Mouse (Mus musculus): ENCODE measurements around the gene Rgs3. TPM values are rescaled to one million over a fixed set of nuclear protein-coding genes. Genes with fewer than 3 reads are reported as not detected.

Gene Rgs3
- polyA plus RNA-seq, 1 experiment from 2014 or later: 42.0 TPM

DNA sequence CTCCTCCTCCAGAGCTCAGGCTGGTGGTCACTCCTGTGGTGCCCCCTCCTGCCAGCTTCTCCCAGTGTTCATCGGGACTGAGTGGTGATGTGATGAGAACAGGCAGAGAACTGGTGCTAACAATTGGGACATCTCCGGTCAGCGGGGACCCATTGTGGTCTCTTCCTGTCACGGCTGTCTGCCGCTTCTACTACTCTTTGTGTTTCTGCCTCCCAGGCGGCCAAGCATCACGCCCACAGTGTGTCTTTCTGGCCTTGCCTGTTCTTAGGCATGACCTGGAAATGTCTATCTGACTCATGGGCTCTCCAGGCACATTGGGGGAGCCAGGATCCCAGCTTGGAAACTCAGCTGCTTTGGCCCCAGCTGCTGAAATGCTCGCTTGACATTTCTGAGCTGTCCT is 83.8 kb downstream of the Rgs3 start:
- H3K27ac ChIP-seq (ENCODE audit: low read depth, low read length): no peak overlapping the region
- WGBS: 83% methylated on average over 8 of the region's 8 CpGs
- ATAC-seq (ENCODE audit: low FRiP score, low TSS enrichment): no peak

DNA sequence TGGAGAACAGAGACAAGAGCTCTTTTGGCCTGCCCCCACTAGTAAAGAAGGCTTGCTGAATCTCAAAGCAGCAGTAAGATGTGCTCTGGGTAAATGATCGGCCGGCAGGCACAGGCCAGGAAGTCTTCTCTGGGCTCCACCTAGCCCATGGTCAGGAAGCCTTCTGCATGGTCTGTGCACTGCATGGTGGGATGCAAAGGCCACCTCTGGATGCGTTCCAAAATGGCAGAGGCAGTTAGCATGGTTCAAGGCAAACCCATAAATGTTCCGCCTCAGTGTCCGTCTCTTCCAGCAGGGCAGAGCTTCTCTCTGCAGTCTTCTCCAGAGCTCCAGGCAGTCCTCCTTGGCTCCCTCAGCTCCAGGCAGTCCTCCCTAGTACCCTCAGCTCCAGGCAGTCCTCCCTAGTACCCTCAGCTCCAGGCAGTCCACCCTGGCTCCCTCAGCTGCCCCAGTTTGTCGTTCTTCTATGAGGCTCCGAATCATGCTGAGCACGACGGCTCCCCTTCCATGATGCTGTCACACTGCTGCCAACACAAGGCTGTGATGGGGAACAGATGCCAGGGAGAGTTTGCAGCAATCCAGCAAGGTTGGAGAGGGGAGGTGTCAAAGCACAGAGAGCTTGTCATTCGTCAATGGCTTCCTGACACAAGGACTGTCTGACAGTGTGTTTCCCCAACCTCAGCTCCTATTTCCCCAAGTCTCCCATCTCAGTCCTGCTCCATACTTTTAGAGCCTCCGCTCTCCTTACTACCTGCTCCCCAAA is 84.6 kb downstream of the Rgs3 start:
- H3K27me3 ChIP-seq (ENCODE audit: control insufficient read depth, insufficient read depth, low read length): no peaks in the 10 kb centered on the region; the same call in 1 of the 2 replicates
- no peak overlapping the region for H3K4me2 ChIP-seq (replicated peaks; ENCODE audit: low read depth, low read length)
- WGBS: 63% methylated on average over 11 of the region's 11 CpGs
- H3K4me1 ChIP-seq (ENCODE audit: control insufficient read depth, insufficient read depth, low read length): peaks cover 19% of the 10 kb centered on the region
- H3K27ac ChIP-seq (ENCODE audit: low read depth, low read length): no peak overlapping the region
- no peaks in the 10 kb centered on the region for H3K9me3 ChIP-seq (ENCODE audit: control insufficient read depth, low read length)
- ATAC-seq (ENCODE audit: low FRiP score, low TSS enrichment): peak; percentile 29; the same call in 1 of the 2 replicates
- H3K36me3 ChIP-seq (ENCODE audit: control insufficient read depth, insufficient read depth, low read length): peaks cover 11% of the 10 kb centered on the region; the same call in 1 of the 2 replicates
- H3K4me3 ChIP-seq (ENCODE audit: low read length): no peak overlapping the region
- H3K9ac ChIP-seq (ENCODE audit: low read depth, low read length): no peak overlapping the region

More for the DNA sequence above, 83.8 kb downstream of the Rgs3 start:
- Histone ChIP-seq H3K36me3 (ENCODE audit: control insufficient read depth, insufficient read depth, low read length) (peaks cover 11% of the 10 kb centered on the region; the same call in 1 of the 2 replicates), H3K4me3 (ENCODE audit: low read length) (no peak overlapping the region), H3K4me1 (ENCODE audit: control insufficient read depth, insufficient read depth, low read length) (peaks cover 19% of the 10 kb centered on the region), H3K27me3 (ENCODE audit: control insufficient read depth, insufficient read depth, low read length) (no peaks in the 10 kb centered on the region; the same call in 1 of the 2 replicates), H3K9ac (ENCODE audit: low read depth, low read length) (no peak overlapping the region), H3K4me2 (replicated peaks; ENCODE audit: low read depth, low read length) (no peak overlapping the region), H3K9me3 (ENCODE audit: control insufficient read depth, low read length) (no peaks in the 10 kb centered on the region)

DNA sequence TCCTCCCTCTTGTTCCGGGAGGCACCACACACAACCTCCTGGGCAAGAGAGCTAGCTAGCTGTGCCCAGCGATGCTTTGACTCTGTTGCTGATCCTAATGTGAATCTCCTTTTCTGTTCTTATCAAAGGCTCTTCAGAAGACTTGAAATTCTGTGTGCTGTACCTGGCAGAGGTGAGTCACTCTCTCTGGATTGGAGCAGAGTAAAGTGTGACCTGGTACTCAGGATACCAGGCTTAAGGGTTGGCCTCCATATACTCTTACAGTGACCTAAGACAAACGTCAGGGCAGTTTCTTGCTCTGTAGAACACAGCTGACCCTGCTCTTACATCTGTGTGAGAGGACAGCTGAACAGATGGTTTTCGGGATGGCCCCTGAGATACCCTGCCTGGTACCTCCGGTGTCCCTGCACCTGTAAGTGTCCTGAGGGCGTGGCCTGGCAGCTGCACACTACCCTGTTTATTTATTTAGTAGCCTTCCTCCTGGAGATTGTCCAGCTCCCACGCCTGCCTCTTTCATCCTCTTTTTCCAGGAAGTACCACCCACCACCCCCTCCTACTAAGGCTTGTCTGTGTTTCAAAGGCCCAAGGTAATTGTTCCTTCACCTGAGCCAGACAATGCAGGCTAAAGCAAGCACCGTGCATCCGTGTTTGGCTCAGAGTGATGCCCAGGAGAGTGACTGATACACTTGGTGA is 87.1 kb downstream of the Rgs3 start:
- peaks cover 12% of the 10 kb centered on the region for H3K4me1 ChIP-seq (ENCODE audit: control insufficient read depth, insufficient read depth, low read length)
- 0 out of 2 replicates have a peak, but pooled peaks have one; percentile 15 for ATAC-seq (ENCODE audit: low FRiP score, low TSS enrichment)

DNA sequence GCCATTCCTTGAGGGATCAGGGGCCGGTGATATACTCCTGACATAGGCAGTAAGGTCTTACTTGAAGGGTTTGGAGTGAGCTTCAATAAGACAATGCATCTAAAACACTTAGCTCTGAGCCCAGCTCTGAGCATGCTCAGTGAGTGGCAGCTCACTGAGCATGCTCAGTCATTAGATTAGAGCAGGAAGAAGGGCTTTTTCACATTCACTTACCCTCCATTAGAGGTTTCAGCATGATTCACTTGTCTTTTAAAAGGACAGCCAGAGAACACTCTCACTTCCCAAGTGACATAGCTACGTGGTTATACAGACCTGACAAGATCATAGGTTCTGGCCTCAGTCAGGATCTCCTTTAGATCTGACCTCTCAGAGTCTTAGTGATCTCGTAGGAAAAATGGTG is 89.2 kb downstream of the Rgs3 start:
- peaks cover 11% of the 10 kb centered on the region; the same call in 1 of the 2 replicates for H3K4me1 ChIP-seq (ENCODE audit: control insufficient read depth, insufficient read depth, low read length)
- ATAC-seq (ENCODE audit: low FRiP score, low TSS enrichment): no peak
- no peak overlapping the region for H3K4me2 ChIP-seq (replicated peaks; ENCODE audit: low read depth, low read length)
- H3K9ac ChIP-seq (ENCODE audit: low read depth, low read length): no peak overlapping the region
- no peak overlapping the region for H3K4me3 ChIP-seq (ENCODE audit: low read length)
- H3K27ac ChIP-seq (ENCODE audit: low read depth, low read length): no peak overlapping the region
- H3K27me3 ChIP-seq (ENCODE audit: control insufficient read depth, insufficient read depth, low read length): no peaks in the 10 kb centered on the region; the same call in 1 of the 2 replicates
- H3K36me3 ChIP-seq (ENCODE audit: control insufficient read depth, insufficient read depth, low read length): peaks cover 9% of the 10 kb centered on the region; the same call in 1 of the 2 replicates
- no peaks in the 10 kb centered on the region for H3K9me3 ChIP-seq (ENCODE audit: control insufficient read depth, low read length)
- 93% methylated on average over 3 of the region's 3 CpGs for WGBS

More for the DNA sequence above, 87.1 kb downstream of the Rgs3 start:
- Histone ChIP-seq H3K27ac (ENCODE audit: low read depth, low read length) (no peak overlapping the region), H3K4me3 (ENCODE audit: low read length) (no peak overlapping the region), H3K36me3 (ENCODE audit: control insufficient read depth, insufficient read depth, low read length) (peaks cover 11% of the 10 kb centered on the region; the same call in 1 of the 2 replicates), H3K4me2 (replicated peaks; ENCODE audit: low read depth, low read length) (no peak overlapping the region), H3K9me3 (ENCODE audit: control insufficient read depth, low read length) (no peaks in the 10 kb centered on the region), H3K27me3 (ENCODE audit: control insufficient read depth, insufficient read depth, low read length) (no peaks in the 10 kb centered on the region; the same call in 1 of the 2 replicates), H3K9ac (ENCODE audit: low read depth, low read length) (no peak overlapping the region)
- WGBS: 46% methylated on average over 9 of the region's 9 CpGs

DNA sequence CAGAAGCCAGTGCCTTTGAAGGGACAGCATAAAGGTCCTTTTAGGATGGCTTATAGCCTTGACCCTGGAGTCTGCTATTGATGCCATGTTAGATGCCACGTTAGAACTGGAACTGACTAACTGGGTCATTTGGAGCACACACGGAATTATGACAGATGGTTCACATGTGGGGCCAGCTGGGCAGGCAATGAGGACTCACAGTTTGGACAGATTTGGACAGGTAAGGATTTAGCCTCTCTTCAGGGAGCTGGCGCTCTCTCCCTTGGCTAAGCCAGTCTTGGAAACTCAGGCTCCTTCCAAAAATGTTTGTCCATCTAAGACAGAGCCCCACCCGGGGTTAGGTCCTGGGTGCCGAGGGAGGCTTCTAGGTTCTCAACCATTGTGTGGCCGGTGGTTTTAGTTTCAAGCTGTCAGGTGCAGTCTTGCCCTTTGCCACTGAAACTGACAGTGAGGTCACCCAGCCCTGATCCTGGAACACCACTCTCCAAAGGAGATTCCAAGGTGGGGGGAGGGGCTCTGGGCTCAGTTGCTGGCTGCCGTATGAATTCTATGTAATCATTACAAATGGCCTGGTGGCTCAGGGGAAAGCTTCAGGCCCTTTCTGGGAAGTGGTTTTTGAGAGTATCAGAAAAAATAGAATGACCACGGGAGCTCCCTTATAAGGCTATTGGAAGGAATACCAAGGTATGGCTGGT is 90.0 kb downstream of the Rgs3 start:
- Histone ChIP-seq H3K4me1 (ENCODE audit: control insufficient read depth, insufficient read depth, low read length) (peaks cover 11% of the 10 kb centered on the region; the same call in 1 of the 2 replicates), H3K4me3 (ENCODE audit: low read length) (no peak overlapping the region), H3K4me2 (replicated peaks; ENCODE audit: low read depth, low read length) (no peak overlapping the region), H3K9ac (ENCODE audit: low read depth, low read length) (no peak overlapping the region), H3K36me3 (ENCODE audit: control insufficient read depth, insufficient read depth, low read length) (peaks cover 9% of the 10 kb centered on the region; the same call in 1 of the 2 replicates), H3K27me3 (ENCODE audit: control insufficient read depth, insufficient read depth, low read length) (no peaks in the 10 kb centered on the region; the same call in 1 of the 2 replicates), H3K9me3 (ENCODE audit: control insufficient read depth, low read length) (no peaks in the 10 kb centered on the region), H3K27ac (ENCODE audit: low read depth, low read length) (no peak overlapping the region)
- no peak for ATAC-seq (ENCODE audit: low FRiP score, low TSS enrichment)
- 65% methylated on average over 8 of the region's 8 CpGs for WGBS

DNA sequence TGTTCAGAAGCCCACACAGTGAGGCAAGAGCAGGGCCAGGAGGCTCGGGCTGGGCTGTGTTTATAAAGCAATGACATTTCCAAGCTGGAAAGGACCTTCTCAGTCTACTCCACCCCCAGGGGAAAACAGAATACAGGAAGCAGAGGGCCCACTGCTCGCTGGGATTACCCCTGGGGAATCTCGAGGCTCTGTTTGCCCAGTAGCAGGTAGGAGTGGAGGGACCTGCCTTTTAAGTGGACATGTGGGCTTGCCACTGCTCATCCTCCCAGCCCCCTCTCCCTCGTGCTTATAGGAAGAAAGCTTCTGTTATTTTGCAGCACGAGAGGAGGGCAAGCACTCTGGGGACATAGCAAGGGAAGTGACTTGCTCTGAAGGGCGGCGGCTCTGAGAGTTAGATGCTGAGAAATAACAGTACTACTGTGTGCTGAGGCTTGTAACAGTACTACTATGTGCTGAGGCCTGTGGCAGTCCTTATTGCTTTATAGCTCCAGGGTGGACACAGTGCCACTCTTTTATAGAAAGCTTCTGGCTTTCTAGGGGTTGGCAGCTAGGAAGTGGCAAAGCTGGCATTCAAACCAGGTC is 91.6 kb downstream of the Rgs3 start:
- no peak overlapping the region for H3K9ac ChIP-seq (ENCODE audit: low read depth, low read length)
- H3K4me1 ChIP-seq (ENCODE audit: control insufficient read depth, insufficient read depth, low read length): peaks cover 9% of the 10 kb centered on the region; the same call in 1 of the 2 replicates
- H3K4me2 ChIP-seq (replicated peaks; ENCODE audit: low read depth, low read length): no peak overlapping the region
- ATAC-seq (ENCODE audit: low FRiP score, low TSS enrichment): no peak
- H3K27me3 ChIP-seq (ENCODE audit: control insufficient read depth, insufficient read depth, low read length): no peaks in the 10 kb centered on the region
- peaks cover 4% of the 10 kb centered on the region; the same call in 1 of the 2 replicates for H3K36me3 ChIP-seq (ENCODE audit: control insufficient read depth, insufficient read depth, low read length)
- H3K9me3 ChIP-seq (ENCODE audit: control insufficient read depth, low read length): no peaks in the 10 kb centered on the region
- H3K27ac ChIP-seq (ENCODE audit: low read depth, low read length): no peak overlapping the region
- H3K4me3 ChIP-seq (ENCODE audit: low read length): no peak overlapping the region
- 49% methylated on average over 7 of the region's 7 CpGs for WGBS

DNA sequence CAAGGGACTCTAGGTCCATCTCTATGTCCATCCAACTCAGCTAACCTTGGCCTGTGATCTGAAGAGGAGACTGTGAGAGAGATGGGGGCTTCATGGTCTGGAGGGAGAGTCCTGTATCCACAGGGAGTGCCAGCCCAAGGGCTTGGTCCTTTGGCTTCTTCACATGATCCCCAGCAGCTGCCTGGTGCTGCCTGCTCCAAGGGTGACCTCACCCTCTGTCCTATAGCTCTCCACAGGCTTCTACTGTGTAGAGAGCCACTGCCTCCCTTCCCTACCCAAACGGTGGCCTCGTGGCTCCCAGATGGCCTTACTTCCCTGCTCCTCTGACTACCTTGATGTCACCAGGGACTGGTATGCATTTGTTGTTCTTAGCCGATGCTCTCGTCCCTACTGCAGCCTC is 92.6 kb downstream of the Rgs3 start:
- no peak for ATAC-seq (ENCODE audit: low FRiP score, low TSS enrichment)
- no peaks in the 10 kb centered on the region for H3K9me3 ChIP-seq (ENCODE audit: control insufficient read depth, low read length)
- peaks cover 1% of the 10 kb centered on the region; the same call in 1 of the 2 replicates for H3K36me3 ChIP-seq (ENCODE audit: control insufficient read depth, insufficient read depth, low read length)
- no peaks in the 10 kb centered on the region for H3K27me3 ChIP-seq (ENCODE audit: control insufficient read depth, insufficient read depth, low read length)
- no peak overlapping the region for H3K4me2 ChIP-seq (replicated peaks; ENCODE audit: low read depth, low read length)
- H3K4me1 ChIP-seq (ENCODE audit: control insufficient read depth, insufficient read depth, low read length): 0 out of 2 replicates have a peak, but pooled peaks cover 5% of the 10 kb centered on the region
- H3K27ac ChIP-seq (ENCODE audit: low read depth, low read length): no peak overlapping the region
- WGBS: 48% methylated on average over 4 of the region's 4 CpGs
- no peak overlapping the region for H3K4me3 ChIP-seq (ENCODE audit: low read length)
- no peak overlapping the region for H3K9ac ChIP-seq (ENCODE audit: low read depth, low read length)

DNA sequence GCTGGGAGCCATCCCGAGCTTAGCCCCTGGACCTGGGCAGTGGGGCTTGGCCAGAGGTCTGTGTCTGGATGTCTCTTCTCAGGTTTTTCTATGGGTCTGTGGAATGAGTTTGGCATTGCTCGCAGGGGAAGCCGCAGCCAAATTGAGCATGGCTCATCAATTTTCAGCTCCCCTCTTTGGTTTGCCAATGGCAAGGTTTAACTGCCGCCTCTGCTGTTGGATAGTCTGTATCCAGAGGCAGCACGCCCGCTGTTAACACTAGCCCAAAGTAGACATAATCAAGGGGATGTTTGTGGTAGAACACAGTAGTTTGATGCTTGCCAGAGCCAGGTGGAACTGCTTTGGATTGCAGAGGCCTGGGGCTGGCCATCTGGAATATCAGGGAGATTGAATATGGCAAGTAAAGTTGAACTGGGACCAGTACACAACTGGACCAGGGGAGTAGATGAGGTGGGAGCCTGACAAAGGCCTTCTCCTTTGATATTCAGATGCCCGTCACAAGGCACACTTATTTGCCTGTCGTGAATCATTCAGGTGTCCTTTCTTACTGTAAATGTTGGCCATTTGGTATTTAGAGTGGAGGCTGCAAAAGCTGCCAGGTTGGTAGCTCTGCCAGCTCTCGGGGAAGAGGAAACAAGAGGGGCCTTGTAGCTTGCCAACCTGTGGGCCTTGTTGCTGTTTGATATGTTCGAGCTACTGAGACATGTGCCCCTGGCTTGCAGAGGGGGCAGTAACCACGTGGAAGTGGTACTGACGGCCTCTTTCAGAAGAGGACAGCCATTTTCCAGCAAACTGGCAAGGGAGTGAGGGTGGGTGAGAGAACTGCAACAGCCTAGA is 93.5 kb downstream of the Rgs3 start:
- Histone ChIP-seq H3K9ac (ENCODE audit: low read depth, low read length) (no peak overlapping the region), H3K4me2 (replicated peaks; ENCODE audit: low read depth, low read length) (no peak overlapping the region), H3K9me3 (ENCODE audit: control insufficient read depth, low read length) (no peaks in the 10 kb centered on the region), H3K4me3 (ENCODE audit: low read length) (no peak overlapping the region), H3K27ac (ENCODE audit: low read depth, low read length) (no peak overlapping the region), H3K27me3 (ENCODE audit: control insufficient read depth, insufficient read depth, low read length) (no peaks in the 10 kb centered on the region), H3K36me3 (ENCODE audit: control insufficient read depth, insufficient read depth, low read length) (peaks cover 8% of the 10 kb centered on the region; the same call in 1 of the 2 replicates), H3K4me1 (ENCODE audit: control insufficient read depth, insufficient read depth, low read length) (0 out of 2 replicates have a peak, but pooled peaks cover 5% of the 10 kb centered on the region)
- ATAC-seq (ENCODE audit: low FRiP score, low TSS enrichment): no peak
- 78% methylated on average over 12 of the region's 12 CpGs for WGBS

All from kidney, embryonic 14.5 days (tissue).